Mouse (Mus musculus): ENCODE measurements around the gene Ift81. TPM values are rescaled to one million over a fixed set of nuclear protein-coding genes. Genes with fewer than 3 reads are reported as not detected.

Ift81 gene
- 2.4 TPM for total RNA-seq (2023)

DNA sequence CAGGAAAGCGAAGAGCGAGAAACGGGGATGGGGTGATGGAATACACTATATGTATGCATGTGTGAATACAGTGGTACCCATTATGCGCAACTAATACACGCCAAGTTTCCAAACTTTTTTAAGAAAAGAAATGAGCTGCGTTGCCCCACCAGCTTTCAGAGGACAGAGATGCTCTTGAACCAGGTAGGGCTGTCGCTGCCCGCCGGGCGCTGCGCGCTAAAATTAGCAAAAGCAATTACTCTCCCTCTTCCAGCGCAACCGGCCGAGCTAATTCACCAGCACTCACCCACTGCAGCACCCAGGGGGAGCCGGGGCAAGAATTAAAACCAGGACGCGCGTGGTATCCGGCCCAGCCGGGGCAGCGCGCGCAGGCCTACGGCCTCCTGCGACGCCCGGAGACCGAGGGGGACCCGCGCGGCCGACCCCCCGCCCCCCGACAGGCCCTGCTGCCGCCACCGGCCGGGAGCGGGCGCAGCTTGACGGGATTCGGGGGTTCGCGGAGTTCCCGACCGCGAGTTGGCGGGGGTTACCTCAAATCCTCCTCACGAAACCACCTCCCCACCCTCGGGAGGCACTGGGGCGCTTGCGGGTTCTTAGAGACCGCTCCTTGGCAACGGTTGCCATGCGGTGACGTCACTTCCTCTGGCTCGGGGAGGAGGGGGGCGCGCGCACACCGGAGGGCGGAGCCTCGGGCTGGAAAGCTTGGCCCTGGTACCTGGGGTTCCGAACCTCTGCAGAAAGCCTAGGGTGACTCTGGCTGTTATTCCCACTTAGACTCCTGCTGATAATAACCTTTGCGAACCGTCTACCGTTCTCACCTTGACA is at the start of gene Ift81:
TSS of gene Ift81 (minus strand) at position 611 of the 825 bp plus-strand sequence.

DNA sequence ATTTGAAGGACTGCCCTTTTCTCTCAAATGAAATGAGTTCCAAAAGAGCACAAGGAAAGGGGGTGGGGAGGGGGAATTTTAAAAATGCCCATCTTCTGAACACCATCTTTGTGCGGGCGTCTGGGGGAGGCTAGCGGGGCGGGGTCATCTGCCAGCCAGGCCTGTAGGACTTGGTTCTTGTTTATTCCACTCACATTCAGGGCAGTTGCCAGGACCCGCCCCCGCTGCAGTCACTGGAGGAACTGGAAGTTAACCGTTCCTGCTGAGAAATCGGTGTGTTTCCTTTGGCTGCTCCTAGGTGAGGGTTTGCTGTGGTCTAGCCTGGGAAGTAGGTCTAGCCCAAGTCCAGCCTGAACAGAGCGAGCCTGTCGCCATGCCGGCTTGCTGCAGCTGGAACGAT is 29.4 kb upstream of the Ift81 start, which contains the start of gene P2rx7:
TSS of gene P2rx7 (plus strand) at position 211 of the 400 bp plus-strand sequence.

DNA sequence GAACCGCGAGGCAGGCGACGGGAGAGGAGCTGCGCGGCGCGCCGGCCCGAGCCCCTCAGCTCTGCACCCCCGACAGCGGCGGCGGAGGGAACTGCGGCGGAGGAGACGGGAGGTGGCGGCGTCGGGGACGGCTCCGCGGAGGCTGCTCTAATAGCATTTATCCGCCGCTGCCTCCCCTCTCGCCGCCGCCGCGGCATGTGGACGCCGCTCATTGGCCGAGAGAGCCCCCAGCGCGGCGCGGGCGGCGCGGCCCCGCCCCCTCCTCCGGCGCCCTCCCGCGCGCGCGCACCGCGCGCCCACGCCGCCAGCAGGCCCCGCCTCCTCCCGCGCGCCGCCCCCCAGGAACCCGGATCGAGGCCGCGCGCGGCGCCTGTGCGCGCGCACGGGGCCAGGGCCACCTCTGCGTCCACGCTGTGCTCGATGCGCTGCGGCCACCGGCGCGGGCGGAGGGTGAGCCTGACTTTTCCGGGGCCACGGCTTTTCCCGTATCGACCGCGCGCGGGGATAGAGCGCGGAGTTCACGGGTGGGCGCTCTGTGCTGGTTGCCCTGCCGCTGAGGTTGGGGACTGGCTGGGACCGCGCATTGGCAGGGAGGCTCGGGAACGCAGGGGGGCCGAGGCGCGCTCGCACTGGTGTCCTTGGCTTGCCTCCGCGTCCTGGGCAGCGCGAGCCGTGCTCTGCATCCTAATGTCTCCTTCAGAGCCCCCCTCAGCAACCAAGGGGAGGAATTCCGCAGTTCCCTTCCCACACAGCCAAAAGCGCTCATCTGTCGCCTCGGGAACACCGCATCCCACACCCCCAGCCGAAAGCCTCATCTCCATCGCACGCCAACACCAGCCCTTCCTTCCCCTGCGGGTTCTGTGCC is 112.0 kb downstream of the Ift81 start, which contains the start of gene Atp2a2:
TSS of gene Atp2a2 (minus strand) at position 149 of the 865 bp plus-strand sequence.

Other genes with a start within 250 kb of the Ift81 start
- 45.2 TPM for gene Gpn3, start 242.6 kb downstream of the Ift81 start, total RNA-seq (2023)
- gene Fam216a, start 242.2 kb downstream of the Ift81 start, total RNA-seq (2023) = 9.4 TPM
- gene Arpc3, start 222.6 kb downstream of the Ift81 start, total RNA-seq (2023) = 241 TPM
- gene Anapc7, start 192.8 kb downstream of the Ift81 start, total RNA-seq (2023) = 39.5 TPM
- gene Atp2a2, start 112.3 kb downstream of the Ift81 start, total RNA-seq (2023) = 62.9 TPM
- gene P2rx7, start 29.4 kb upstream of the Ift81 start, total RNA-seq (2023) = 14.8 TPM
- 99.3 TPM for gene P2rx4, start 93.0 kb upstream of the Ift81 start, total RNA-seq (2023)
- gene Camkk2, start 164.9 kb upstream of the Ift81 start, total RNA-seq (2023) = 28.9 TPM
- 274 TPM for gene Anapc5, start 206.8 kb upstream of the Ift81 start, total RNA-seq (2023)
- gene Rnf34, start 235.5 kb upstream of the Ift81 start, total RNA-seq (2023) = 35.5 TPM